Mouse (Mus musculus): ENCODE data around the gene Art3.

GRCm38 (mm10) chr5:92458726-92459125 is 127.1 kb downstream of the Art3 start:
- TF ChIP-seq CTCF (IDR thresholded peaks at IDR 0.05) (no peak), EP300 (IDR thresholded peaks at IDR 0.05) (no peak)
